Mouse (Mus musculus) hindbrain, embryonic 10.5 days (tissue): Measurements from ENCODE around the gene Ahsa2. TPM values are rescaled to one million over a fixed set of nuclear protein-coding genes. Genes with fewer than 3 reads are reported as not detected.
"Not testable (repeated sequence)": the region's sequence is repeated elsewhere in the genome, so short reads cannot be mapped to it uniquely, and the experiment has no call there.

Experiments used
- DNase-seq: peaks from one replicate; pipeline ENCODE4 v3.0.0-alpha.2; 2017; ENCODE audit warnings: low spot score
- H3K27ac ChIP-seq: fragments of 300-500 bp; sonication (generic); 2 replicates; pipeline ENCODE4 v1.5.1; 2016; ENCODE audit warnings: mild to moderate bottlenecking, moderate library complexity
- H3K27me3 ChIP-seq: fragments of 300-500 bp; sonication (generic); 2 replicates; pipeline ENCODE4 v1.6.1; 2016; ENCODE audit warnings: mild to moderate bottlenecking; ENCODE audit not compliant: poor library complexity, insufficient read depth, severe bottlenecking
- H3K36me3 ChIP-seq: fragments of 300-500 bp; sonication (generic); 2 replicates; pipeline ENCODE4 v1.6.1; 2016; ENCODE audit warnings: mild to moderate bottlenecking, moderate library complexity
- H3K4me1 ChIP-seq: fragments of 300-500 bp; sonication (generic); replicated peaks from 2 replicates; pipeline ENCODE4 v1.6.1; 2016; ENCODE audit warnings: mild to moderate bottlenecking
- H3K4me3 ChIP-seq: fragments of 300-500 bp; sonication (generic); 2 replicates; pipeline ENCODE4 v1.5.1; 2016; ENCODE audit warnings: mild to moderate bottlenecking, moderate library complexity
- H3K9me3 ChIP-seq: fragments of 300-500 bp; sonication (generic); 2 replicates; pipeline ENCODE4 v1.6.1; 2016; ENCODE audit warnings: mild to moderate bottlenecking, moderate library complexity
- WGBS: fragments of 180-500 bp; shearing (Covaris S2); methylation state at CpG from one replicate; pipeline ENCODE4 v1.1.7; 2016; 5-methylcytosine and 5-hydroxymethylcytosine counted together
- polyA plus RNA-seq: library from polyadenylated mRNA; unstranded; fragments of >200 nt; fragmentation: Nextera tagmentation; extraction: Ambion mirVana; gene quantifications from 2 replicates; pipeline ENCODE4 v1.2.1, GENCODE M21; 2016

The Ahsa2 gene
- polyA plus RNA-seq, 1 experiment from 2014 or later, result 114 TPM

GRCm38 (mm10) chr11:23489955-23490354 lies 7.9 kb downstream of the Ahsa2 start:
- Histone ChIP-seq H3K36me3 (peaks cover 95% of the 10 kb centered on the region), H3K27ac (no peak overlapping the region), H3K4me1 (peaks cover under 1% of the 10 kb centered on the region), H3K9me3 (no peaks in the 10 kb centered on the region), H3K4me3 (no peak overlapping the region), H3K27me3 (no peaks in the 10 kb centered on the region)
- 96% methylated on average over 1 of the region's 1 CpGs for WGBS
- no peak for DNase-seq

GRCm38 (mm10) chr11:23465862-23466261 lies 32.0 kb downstream of the Ahsa2 start:
- H3K27me3 ChIP-seq, H3K4me1 ChIP-seq, DNase-seq, H3K27ac ChIP-seq, H3K4me3 ChIP-seq, H3K9me3 ChIP-seq: not testable (repeated sequence)
- peaks cover 66% of the 10 kb centered on the region for H3K36me3 ChIP-seq
- 90% methylated on average over 2 of the region's 2 CpGs for WGBS

Other genes with a start within 250 kb of the Ahsa2 start
- 101 and 125 TPM in 2 replicates for gene Xpo1, start 242.0 kb downstream of the Ahsa2 start, polyA plus RNA-seq
- gene Usp34, start 191.1 kb downstream of the Ahsa2 start, polyA plus RNA-seq, result 18.6 and 21.3 TPM in 2 replicates
- not detected in 2 replicates for gene 1700093K21Rik, start 23.1 kb upstream of the Ahsa2 start, polyA plus RNA-seq
- gene 0610010F05Rik, start 135.6 kb upstream of the Ahsa2 start, polyA plus RNA-seq, result 41.7 and 50.7 TPM in 2 replicates
- gene Pus10, start 167.6 kb upstream of the Ahsa2 start, polyA plus RNA-seq, result 17.7 and 20.5 TPM in 2 replicates
- gene Pex13, start 167.9 kb upstream of the Ahsa2 start, polyA plus RNA-seq, result 28.8 and 37.8 TPM in 2 replicates